Mouse (Mus musculus) forebrain, embryonic 12.5 days (tissue): ENCODE measurements at regions not wholly inside any gene's neighbourhood (a gene's known extent, or its start where the extent isn't known, plus 50 kb on each side); places are given as distances from the start of the nearest gene placed in this dataset.

Source experiments
- ATAC-seq: fragments of 200-750 bp; cut with Nextera tagmentation; 2 replicates; pipeline ENCODE4 v1.8.0; 2017; ENCODE audit warnings: moderate TSS enrichment; ENCODE audit not compliant: low FRiP score
- H3K27ac ChIP-seq: fragments of 300-500 bp; sonication (generic); 2 replicates; pipeline ENCODE4 v1.5.1; 2016; ENCODE audit warnings: mild to moderate bottlenecking
- H3K27me3 ChIP-seq: fragments of 300-500 bp; sonication (generic); 2 replicates; pipeline ENCODE4 v1.6.1; 2016; ENCODE audit warnings: mild to moderate bottlenecking
- H3K36me3 ChIP-seq: fragments of 300-500 bp; sonication (generic); replicated peaks from 2 replicates; pipeline ENCODE4 v1.6.1; 2016; ENCODE audit warnings: mild to moderate bottlenecking
- H3K4me1 ChIP-seq: fragments of 300-500 bp; sonication (generic); 2 replicates; pipeline ENCODE4 v1.6.1; 2016
- H3K4me2 ChIP-seq: fragments of 300-500 bp; sonication (generic); 2 replicates; pipeline ENCODE4 v1.6.1; 2016; ENCODE audit warnings: mild to moderate bottlenecking, moderate library complexity
- H3K4me3 ChIP-seq: fragments of 300-500 bp; sonication (generic); replicated peaks from 2 replicates; pipeline ENCODE4 v1.5.1; 2016; ENCODE audit warnings: mild to moderate bottlenecking
- H3K9ac ChIP-seq: fragments of 300-500 bp; sonication (generic); 2 replicates; pipeline ENCODE4 v1.6.1; 2016; ENCODE audit warnings: mild to moderate bottlenecking
- H3K9me3 ChIP-seq: fragments of 300-500 bp; sonication (generic); 2 replicates; pipeline ENCODE4 v1.6.1; 2016
- WGBS: fragments of 180-500 bp; shearing (Covaris S2); methylation state at CpG from one replicate; pipeline ENCODE4 v1.1.7; 2016; 5-methylcytosine and 5-hydroxymethylcytosine counted together

GRCm38 (mm10) chr3:57910020-57910419 is 62.1 kb upstream of the Pfn2 start:
- no peak for ATAC-seq
- no peak overlapping the region for H3K4me3 ChIP-seq

GRCm38 (mm10) chr3:57911831-57912596 is 64.1 kb upstream of the Pfn2 start:
- Histone ChIP-seq H3K27me3 (no peaks in the 10 kb centered on the region), H3K27ac (no peak overlapping the region), H3K4me3 (no peak overlapping the region; the same call in 1 of the 2 replicates)

More at GRCm38 (mm10) chr3:57910020-57910419, 62.1 kb upstream of the Pfn2 start:
- Histone ChIP-seq H3K9me3 (no peaks in the 10 kb centered on the region), H3K4me2 (no peak overlapping the region), H3K27me3 (no peaks in the 10 kb centered on the region), H3K9ac (no peak overlapping the region), H3K4me1 (peaks cover 13% of the 10 kb centered on the region), H3K36me3 (no peaks in the 10 kb centered on the region), H3K27ac (no peak overlapping the region)

GRCm38 (mm10) chr3:57912650-57913343 is 64.9 kb upstream of the Pfn2 start:
- Histone ChIP-seq H3K9me3 (no peaks in the 10 kb centered on the region), H3K27ac (no peak overlapping the region), H3K4me1 (peaks cover 16% of the 10 kb centered on the region), H3K4me3 (no peak overlapping the region), H3K4me2 (peak overlapping the region; percentile 31), H3K27me3 (no peaks in the 10 kb centered on the region), H3K36me3 (no peaks in the 10 kb centered on the region), H3K9ac (no peak overlapping the region)
- WGBS, result 47% methylated on average over 7 of the region's 7 CpGs
- peak; percentile 23; the same call in 1 of the 2 replicates for ATAC-seq

More at GRCm38 (mm10) chr3:57911831-57912596, 64.1 kb upstream of the Pfn2 start:
- peak; percentile 51; the same call in 1 of the 2 replicates for ATAC-seq
- Histone ChIP-seq H3K9ac (no peak overlapping the region), H3K4me1 (peaks cover 13% of the 10 kb centered on the region), H3K9me3 (no peaks in the 10 kb centered on the region), H3K4me2 (peak overlapping the region; percentile 31), H3K36me3 (no peaks in the 10 kb centered on the region)
- WGBS, result 22% methylated on average over 16 of the region's 16 CpGs

- H3K4me1 ChIP-seq, result peaks cover 28% of the 10 kb centered on the region
- WGBS, result 89% methylated on average over 3 of the region's 3 CpGs
These were observed 66.8 kb upstream of the Pfn2 start for GRCm38 (mm10) chr3:57914687-57915086.

GRCm38 (mm10) chr3:57918913-57919312 is 71.0 kb upstream of the Pfn2 start:
- 44% methylated on average over 2 of the region's 2 CpGs for WGBS
- H3K27ac ChIP-seq, result peak overlapping the region; percentile 78
- H3K9ac ChIP-seq, result no peak overlapping the region
- H3K27me3 ChIP-seq, result no peaks in the 10 kb centered on the region
- H3K4me1 ChIP-seq, result peaks cover 17% of the 10 kb centered on the region
- H3K9me3 ChIP-seq, result no peaks in the 10 kb centered on the region
- no peak overlapping the region for H3K4me2 ChIP-seq
- no peak overlapping the region for H3K4me3 ChIP-seq
- ATAC-seq, result 0 out of 2 replicates have a peak, but pooled peaks have one; percentile 30
- H3K36me3 ChIP-seq, result no peaks in the 10 kb centered on the region

More at GRCm38 (mm10) chr3:57914687-57915086, 66.8 kb upstream of the Pfn2 start:
- H3K27ac ChIP-seq, result no peak overlapping the region
- no peaks in the 10 kb centered on the region for H3K36me3 ChIP-seq
- ATAC-seq, result no peak
- H3K9me3 ChIP-seq, result no peaks in the 10 kb centered on the region
- H3K4me3 ChIP-seq, result no peak overlapping the region
- H3K27me3 ChIP-seq, result no peaks in the 10 kb centered on the region
- H3K4me2 ChIP-seq, result no peak overlapping the region
- no peak overlapping the region for H3K9ac ChIP-seq

GRCm38 (mm10) chr3:57919390-57920089 is 71.7 kb upstream of the Pfn2 start:
- H3K27ac ChIP-seq, result peak overlapping the region; percentile 78

GRCm38 (mm10) chr3:57920090-57920432 is 72.2 kb upstream of the Pfn2 start:
- peak; percentile 64; the same call in 1 of the 2 replicates for ATAC-seq
- H3K36me3 ChIP-seq, result no peaks in the 10 kb centered on the region
- WGBS, result 20% methylated on average over 1 of the region's 1 CpGs

More at GRCm38 (mm10) chr3:57919390-57920089, 71.7 kb upstream of the Pfn2 start:
- Histone ChIP-seq H3K27me3 (no peaks in the 10 kb centered on the region), H3K36me3 (no peaks in the 10 kb centered on the region), H3K9me3 (no peaks in the 10 kb centered on the region), H3K4me3 (no peak overlapping the region), H3K4me2 (no peak overlapping the region), H3K4me1 (peaks cover 17% of the 10 kb centered on the region), H3K9ac (no peak overlapping the region)
- peak; percentile 87 for ATAC-seq
- 39% methylated on average over 5 of the region's 5 CpGs for WGBS

GRCm38 (mm10) chr3:57921071-57921882 is 73.4 kb upstream of the Pfn2 start:
- no peaks in the 10 kb centered on the region for H3K36me3 ChIP-seq
- H3K4me1 ChIP-seq, result peaks cover 17% of the 10 kb centered on the region
- no peaks in the 10 kb centered on the region for H3K27me3 ChIP-seq
- H3K4me3 ChIP-seq, result no peak overlapping the region
- 93% methylated on average over 2 of the region's 2 CpGs for WGBS
- H3K9me3 ChIP-seq, result no peaks in the 10 kb centered on the region
- H3K27ac ChIP-seq, result no peak overlapping the region
- no peak overlapping the region for H3K4me2 ChIP-seq
- H3K9ac ChIP-seq, result no peak overlapping the region
- ATAC-seq, result no peak

More at GRCm38 (mm10) chr3:57920090-57920432, 72.2 kb upstream of the Pfn2 start:
- Histone ChIP-seq H3K27ac (peak overlapping the region; percentile 78; the same call in 1 of the 2 replicates), H3K4me3 (no peak overlapping the region), H3K4me1 (peaks cover 17% of the 10 kb centered on the region), H3K27me3 (no peaks in the 10 kb centered on the region), H3K9me3 (no peaks in the 10 kb centered on the region), H3K4me2 (no peak overlapping the region), H3K9ac (no peak overlapping the region)

GRCm38 (mm10) chr3:57923061-57923460 is 75.2 kb upstream of the Pfn2 start:
- no peak overlapping the region for H3K27ac ChIP-seq
- 58% methylated on average over 3 of the region's 3 CpGs for WGBS
- H3K4me2 ChIP-seq, result no peak overlapping the region
- H3K36me3 ChIP-seq, result no peaks in the 10 kb centered on the region
- H3K4me3 ChIP-seq, result no peak overlapping the region
- no peak overlapping the region for H3K9ac ChIP-seq
- no peak for ATAC-seq
- no peaks in the 10 kb centered on the region for H3K27me3 ChIP-seq
- H3K9me3 ChIP-seq, result no peaks in the 10 kb centered on the region
- peaks cover 14% of the 10 kb centered on the region for H3K4me1 ChIP-seq

- no peak overlapping the region for H3K9ac ChIP-seq
- no peak overlapping the region for H3K4me3 ChIP-seq
- H3K4me2 ChIP-seq, result no peak overlapping the region
- no peaks in the 10 kb centered on the region for H3K9me3 ChIP-seq
- H3K27me3 ChIP-seq, result no peaks in the 10 kb centered on the region
- no peak for ATAC-seq
- no peaks in the 10 kb centered on the region for H3K4me1 ChIP-seq
- 88% methylated on average over 3 of the region's 3 CpGs for WGBS
- no peaks in the 10 kb centered on the region for H3K36me3 ChIP-seq
- H3K27ac ChIP-seq, result no peak overlapping the region
These were observed 85.0 kb upstream of the Pfn2 start for GRCm38 (mm10) chr3:57932657-57933539.

GRCm38 (mm10) chr3:57935042-57935610 is 87.2 kb upstream of the Pfn2 start:
- WGBS, result 70% methylated on average over 5 of the region's 5 CpGs
- H3K27me3 ChIP-seq, result no peaks in the 10 kb centered on the region
- H3K4me2 ChIP-seq, result no peak overlapping the region
- ATAC-seq, result no peak
- no peaks in the 10 kb centered on the region for H3K36me3 ChIP-seq
- H3K4me3 ChIP-seq, result no peak overlapping the region
- H3K4me1 ChIP-seq, result no peaks in the 10 kb centered on the region
- H3K9ac ChIP-seq, result no peak overlapping the region
- H3K9me3 ChIP-seq, result no peaks in the 10 kb centered on the region
- H3K27ac ChIP-seq, result no peak overlapping the region
